Comparison of ENCODE assay signal across 9 mouse cellular contexts in the genomic region with DNA sequence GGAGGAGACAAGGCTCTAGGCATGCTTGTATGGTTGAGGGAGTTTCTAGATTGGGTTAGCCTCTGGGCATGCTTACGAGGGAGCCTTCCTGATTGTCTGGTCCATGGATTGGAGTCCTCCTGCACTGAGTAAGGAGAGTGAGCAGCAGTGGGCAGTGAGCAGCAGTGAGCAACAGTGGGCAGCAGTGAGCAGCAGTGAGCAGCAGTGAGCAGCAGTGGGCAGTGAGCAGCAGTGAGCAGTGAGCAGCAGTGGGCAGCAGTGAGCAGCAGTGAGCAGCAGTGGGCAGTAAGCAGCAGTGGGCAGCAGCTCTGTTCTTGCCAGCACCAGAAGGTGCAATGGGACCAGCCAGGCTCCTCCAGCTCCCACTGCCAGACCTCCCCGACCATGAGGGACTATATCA. TPM values are rescaled to one million over a fixed set of nuclear protein-coding genes. Genes with fewer than 3 reads are reported as not detected.
A peak's percentile ranks its signal among the peaks of the same experiment; 100 is the strongest.
DNase-seq lines count a peak whose midpoint lies in the region; ATAC-seq and TF ChIP-seq lines count a peak whose summit lies in the region.
"Had no signal": no experiment of that assay in that cellular context is flagged by ENCODE, and none has a peak within 500 bp of the region (broad histone marks: within the 10 kb centered on the region; RNA-seq: fewer than 3 reads in every experiment).

No protein-coding gene starts in this region.

- H3K27me3 ChIP-seq in hindbrain, embryonic 10.5 days (ENCODE audit: insufficient read depth, poor library complexity, severe bottlenecking) = no peaks in the 10 kb centered on the region; the same call in 1 of the 2 replicates
- H3K27me3 ChIP-seq in hindbrain, embryonic 16.5 days (replicated peaks; ENCODE audit: control insufficient read depth, insufficient read depth, low read length) = no peaks in the 10 kb centered on the region
- no peaks in the 10 kb centered on the region for H3K27me3 ChIP-seq in ES-Bruce4 (ENCODE audit: control insufficient read depth, insufficient read depth, low read length, poor library complexity, severe bottlenecking)
- H3K27me3 ChIP-seq in intestine, embryonic 16.5 days (replicated peaks; ENCODE audit: control insufficient read depth, insufficient read depth, low read length) = no peaks in the 10 kb centered on the region
- H3K27me3 ChIP-seq: embryonic facial prominence, embryonic 13.5 days had no signal

- H3K4me2 ChIP-seq in hindbrain, embryonic 16.5 days (ENCODE audit: low read length) = no peak overlapping the region
- no peak overlapping the region for H3K4me2 ChIP-seq in intestine, embryonic 16.5 days (ENCODE audit: low read depth, low read length)
- H3K4me2 ChIP-seq: embryonic facial prominence, embryonic 13.5 days had no signal

- no peaks in the 10 kb centered on the region for H3K9me3 ChIP-seq in hindbrain, embryonic 10.5 days
- no peaks in the 10 kb centered on the region for H3K9me3 ChIP-seq in hindbrain, embryonic 16.5 days (ENCODE audit: control insufficient read depth, low read length)
- H3K9me3 ChIP-seq in ES-Bruce4 (replicated peaks; ENCODE audit: control insufficient read depth, insufficient read depth, low read length, poor library complexity, severe bottlenecking) = no peaks in the 10 kb centered on the region
- no peaks in the 10 kb centered on the region for H3K9me3 ChIP-seq in intestine, embryonic 16.5 days (ENCODE audit: control insufficient read depth, low read length)
- H3K9me3 ChIP-seq: embryonic facial prominence, embryonic 13.5 days had no signal

- H3K36me3 ChIP-seq in hindbrain, embryonic 10.5 days = peaks cover 6% of the 10 kb centered on the region; the same call in 1 of the 2 replicates
- H3K36me3 ChIP-seq in hindbrain, embryonic 16.5 days (ENCODE audit: control insufficient read depth, insufficient read depth, low read length) = no peaks in the 10 kb centered on the region
- H3K36me3 ChIP-seq in ES-Bruce4 (ENCODE audit: control insufficient read depth, insufficient read depth, low read length, poor library complexity, severe bottlenecking) = no peaks in the 10 kb centered on the region
- no peaks in the 10 kb centered on the region for H3K36me3 ChIP-seq in intestine, embryonic 16.5 days (ENCODE audit: control insufficient read depth, insufficient read depth, low read length)

- no peak for TF ChIP-seq POLR2A in ES-Bruce4 (IDR thresholded peaks at IDR 0.05; ENCODE audit: insufficient read depth, low read length)

- peaks cover 11% of the 10 kb centered on the region for H3K4me1 ChIP-seq in hindbrain, embryonic 10.5 days (replicated peaks)
- no peaks in the 10 kb centered on the region for H3K4me1 ChIP-seq in hindbrain, embryonic 16.5 days (ENCODE audit: control insufficient read depth, insufficient read depth, low read depth, low read length)
- H3K4me1 ChIP-seq in ES-Bruce4 (ENCODE audit: control insufficient read depth, insufficient read depth, low read length) = no peaks in the 10 kb centered on the region
- H3K4me1 ChIP-seq in intestine, embryonic 16.5 days (ENCODE audit: control insufficient read depth, insufficient read depth, low read length) = no peaks in the 10 kb centered on the region

- WGBS in hindbrain, embryonic 10.5 days = 72% methylated on average over 2 of the region's 2 CpGs
- WGBS in hindbrain, embryonic 16.5 days = 74% methylated on average over 2 of the region's 2 CpGs
- WGBS in intestine, embryonic 16.5 days = 64% methylated on average over 2 of the region's 2 CpGs

- ATAC-seq in hindbrain, embryonic 16.5 days = no peak
- peak; percentile 49 for ATAC-seq in intestine, embryonic 16.5 days
- peak; percentile 68 for ATAC-seq in megakaryocyte-erythroid progenitor cell, adult 5-6 weeks (replicated peaks; ENCODE audit: low FRiP score, low TSS enrichment, poor library complexity, severe bottlenecking)

- no peak for TF ChIP-seq EP300 in ES-Bruce4 (IDR thresholded peaks at IDR 0.05; ENCODE audit: insufficient read depth, low read depth, low read length)

- H3K4me3 ChIP-seq in hindbrain, embryonic 10.5 days = no peak overlapping the region
- no peak overlapping the region for H3K4me3 ChIP-seq in hindbrain, embryonic 16.5 days (ENCODE audit: low read length)
- H3K4me3 ChIP-seq in ES-Bruce4 (ENCODE audit: low read depth, low read length) = no peak overlapping the region
- no peak overlapping the region for H3K4me3 ChIP-seq in intestine, embryonic 16.5 days (ENCODE audit: low read length)
- H3K4me3 ChIP-seq: embryonic facial prominence, embryonic 13.5 days had no signal

- H3K9ac ChIP-seq in hindbrain, embryonic 16.5 days (ENCODE audit: low read depth, low read length) = no peak overlapping the region
- no peak overlapping the region for H3K9ac ChIP-seq in ES-Bruce4 (ENCODE audit: low read depth, poor library complexity, severe bottlenecking)
- no peak overlapping the region for H3K9ac ChIP-seq in intestine, embryonic 16.5 days (ENCODE audit: low read depth, low read length)
- H3K9ac ChIP-seq: embryonic facial prominence, embryonic 13.5 days had no signal

- DNase-seq in hindbrain, embryonic 10.5 days (ENCODE audit: low spot score) = peak; percentile 35
- DNase-seq in spleen, postnatal 4 days (ENCODE audit: low spot score in 2 of 2) = no peak
- DNase-seq in gastrocnemius, adult 8-10 months (ENCODE audit: low spot score in 2 of 2) = no peak
- no peak for DNase-seq in gastrocnemius, postnatal 4 days (ENCODE audit: low spot score in 2 of 2)

- no peak overlapping the region for H3K27ac ChIP-seq in hindbrain, embryonic 10.5 days
- H3K27ac ChIP-seq in hindbrain, embryonic 16.5 days (ENCODE audit: low read depth, low read length) = no peak overlapping the region
- no peak overlapping the region for H3K27ac ChIP-seq in ES-Bruce4 (ENCODE audit: insufficient read depth, low read length)
- H3K27ac ChIP-seq in intestine, embryonic 16.5 days (ENCODE audit: low read length) = no peak overlapping the region
- H3K27ac ChIP-seq: embryonic facial prominence, embryonic 13.5 days had no signal

- peak; percentile 42 for TF ChIP-seq CTCF in ES-Bruce4 (IDR thresholded peaks at IDR 0.05; ENCODE audit: low read depth, low read length)

RNA-seq across cellular contexts. Expression of gene Coq7, which starts 15.3 kb away (rescaled TPM):
- polyA plus RNA-seq in hindbrain, embryonic 10.5 days (2016; fragmentation: Nextera tagmentation; extraction: Ambion mirVana) = 122 and 128 TPM in 2 replicates
- 104 and 116 TPM in 2 replicates for polyA plus RNA-seq in hindbrain, embryonic 16.5 days (2015; fragmentation: Nextera tagmentation; extraction: Ambion mirVana)
- 29.0 and 30.8 TPM in 2 replicates for polyA plus RNA-seq in ES-Bruce4 (2011; ENCODE audit: insufficient read depth, insufficient read length, low read depth, missing spikeins)
- 123 and 136 TPM in 2 replicates for polyA plus RNA-seq in intestine, embryonic 16.5 days (2015; fragmentation: Nextera tagmentation; extraction: Ambion mirVana)
- total RNA-seq in megakaryocyte-erythroid progenitor cell, adult 5-6 weeks (2014; fragmentation: Nextera tagmentation) = 31.1 and 61.7 TPM in 2 replicates
- total RNA-seq in megakaryocyte-erythroid progenitor cell, adult 5-6 weeks (2017) = 40.3 and 69.8 TPM in 2 replicates
- total RNA-seq in gastrocnemius, adult 8-10 months (2022) = 10 to 100 TPM; 42.7 to 51.0 (median 47.7) TPM
- 10 to 100 TPM; 63.5 to 67.8 TPM for total RNA-seq in gastrocnemius, postnatal 4 days (2021)

RNA-seq across cellular contexts. Expression of gene Itpripl2, which starts 26.0 kb away (rescaled TPM):
- polyA plus RNA-seq in hindbrain, embryonic 10.5 days (2016; fragmentation: Nextera tagmentation; extraction: Ambion mirVana) = 0.93 and 1.1 TPM in 2 replicates
- 0.89 and 1.0 TPM in 2 replicates for polyA plus RNA-seq in hindbrain, embryonic 16.5 days (2015; fragmentation: Nextera tagmentation; extraction: Ambion mirVana)
- polyA plus RNA-seq in ES-Bruce4 (2011; ENCODE audit: insufficient read depth, insufficient read length, low read depth, missing spikeins) = 7.2 and 7.7 TPM in 2 replicates
- 4.0 and 4.1 TPM in 2 replicates for polyA plus RNA-seq in intestine, embryonic 16.5 days (2015; fragmentation: Nextera tagmentation; extraction: Ambion mirVana)
- 0.33 and 1.3 TPM in 2 replicates for total RNA-seq in megakaryocyte-erythroid progenitor cell, adult 5-6 weeks (2014; fragmentation: Nextera tagmentation)
- 1.8 and 3.3 TPM in 2 replicates for total RNA-seq in megakaryocyte-erythroid progenitor cell, adult 5-6 weeks (2017)
- 1 to 10 TPM; 4.4 to 6.9 (median 4.9) TPM for total RNA-seq in gastrocnemius, adult 8-10 months (2022)
- 10 to 100 TPM; 37.3 to 40.9 TPM for total RNA-seq in gastrocnemius, postnatal 4 days (2021)
